Mouse (Mus musculus) gastrocnemius, postnatal 25 days (tissue): ENCODE data around the gene Apoa2. TPM values are rescaled to one million over a fixed set of nuclear protein-coding genes. Genes with fewer than 3 reads are reported as not detected.
"Not testable (repeated sequence)": the region's sequence is repeated elsewhere in the genome, so short reads cannot be mapped to it uniquely, and the experiment has no call there.

ENCODE experiments used
- DNase-seq: peaks from one replicate; pipeline ENCODE4 v3.0.0; 2022
- total RNA-seq, 2 experiments: library from RNA; stranded (reverse); gene quantifications; 1 replicate in 1 of 2; 2 replicates in 1 of 2; pipeline ENCODE4 v1.2.3; 2021

Gene Apoa2
- total RNA-seq, 2 experiments from 2014 or later = not detected

DNA sequence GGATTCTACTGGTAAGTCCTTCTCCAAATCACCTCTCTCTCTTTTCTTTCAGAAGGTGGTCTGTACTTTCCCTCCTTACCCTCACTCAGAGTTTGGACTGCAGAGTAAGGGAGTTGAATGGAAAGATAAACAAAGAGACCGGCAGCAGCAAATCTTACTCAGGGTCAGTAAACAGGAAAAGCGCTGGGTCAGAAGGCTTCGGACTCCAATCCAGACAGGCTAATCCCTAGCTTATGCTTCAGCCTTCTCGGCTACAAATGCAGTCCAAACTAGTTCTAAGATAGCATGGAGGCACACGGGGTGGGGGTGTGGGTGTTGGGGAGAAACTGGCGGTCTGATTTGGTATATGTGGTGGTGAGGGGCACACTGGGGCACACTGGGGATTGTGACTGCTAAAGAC is 12.6 kb downstream of the Apoa2 start:
- DNase-seq = no peak

- peak; percentile 41 for DNase-seq
Observed at GRCm38 (mm10) chr1:171238463-171238862, 13.6 kb downstream of the Apoa2 start.

GRCm38 (mm10) chr1:171239992-171240744 is 15.3 kb downstream of the Apoa2 start:
- DNase-seq = peak; percentile 75

GRCm38 (mm10) chr1:171240911-171241310 is 16.1 kb downstream of the Apoa2 start:
- DNase-seq = no peak

- DNase-seq = not testable (repeated sequence)
Observed at GRCm38 (mm10) chr1:171241952-171242351, 17.1 kb downstream of the Apoa2 start.

- DNase-seq = no peak
Observed at GRCm38 (mm10) chr1:171245353-171245752, 20.5 kb downstream of the Apoa2 start.

GRCm38 (mm10) chr1:171246709-171247452 is 22.0 kb downstream of the Apoa2 start:
- DNase-seq = peak; percentile 97

- no peak for DNase-seq
Observed at GRCm38 (mm10) chr1:171247453-171247841, 22.6 kb downstream of the Apoa2 start.

DNA sequence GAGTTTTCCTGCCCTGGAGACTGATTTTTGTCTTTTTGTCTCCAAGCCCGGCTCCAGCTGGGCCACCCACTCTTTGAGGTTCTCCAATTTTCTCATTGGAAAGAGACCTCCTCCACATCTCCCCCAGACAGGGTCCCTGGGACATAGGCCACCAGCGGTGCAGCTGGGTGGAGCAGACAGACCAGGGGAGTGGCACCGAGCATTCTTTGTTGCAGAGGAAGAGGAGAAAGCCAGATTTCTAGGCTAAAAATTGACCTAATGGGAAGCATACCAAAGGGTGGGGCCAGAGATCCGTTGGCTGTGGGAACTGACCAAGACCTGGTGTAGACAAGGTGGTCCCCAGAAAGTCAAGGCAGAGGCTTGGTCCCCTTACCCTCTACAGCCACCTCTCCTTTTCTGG is 23.1 kb downstream of the Apoa2 start:
- DNase-seq = no peak

GRCm38 (mm10) chr1:171248386-171249226 is 23.8 kb downstream of the Apoa2 start:
- DNase-seq = no peak

GRCm38 (mm10) chr1:171249913-171250600 is 25.2 kb downstream of the Apoa2 start, which contains the start of gene Adamts4:
Gene Adamts4, plus strand, starts transcription at chr1:171250421.
- peak; percentile 45 for DNase-seq

GRCm38 (mm10) chr1:171250680-171251593 is 26.1 kb downstream of the Apoa2 start, which contains the start of gene Ndufs2:
Gene Ndufs2, minus strand, starts transcription at chr1:171251388.
- peak; percentile 46 for DNase-seq

DNA sequence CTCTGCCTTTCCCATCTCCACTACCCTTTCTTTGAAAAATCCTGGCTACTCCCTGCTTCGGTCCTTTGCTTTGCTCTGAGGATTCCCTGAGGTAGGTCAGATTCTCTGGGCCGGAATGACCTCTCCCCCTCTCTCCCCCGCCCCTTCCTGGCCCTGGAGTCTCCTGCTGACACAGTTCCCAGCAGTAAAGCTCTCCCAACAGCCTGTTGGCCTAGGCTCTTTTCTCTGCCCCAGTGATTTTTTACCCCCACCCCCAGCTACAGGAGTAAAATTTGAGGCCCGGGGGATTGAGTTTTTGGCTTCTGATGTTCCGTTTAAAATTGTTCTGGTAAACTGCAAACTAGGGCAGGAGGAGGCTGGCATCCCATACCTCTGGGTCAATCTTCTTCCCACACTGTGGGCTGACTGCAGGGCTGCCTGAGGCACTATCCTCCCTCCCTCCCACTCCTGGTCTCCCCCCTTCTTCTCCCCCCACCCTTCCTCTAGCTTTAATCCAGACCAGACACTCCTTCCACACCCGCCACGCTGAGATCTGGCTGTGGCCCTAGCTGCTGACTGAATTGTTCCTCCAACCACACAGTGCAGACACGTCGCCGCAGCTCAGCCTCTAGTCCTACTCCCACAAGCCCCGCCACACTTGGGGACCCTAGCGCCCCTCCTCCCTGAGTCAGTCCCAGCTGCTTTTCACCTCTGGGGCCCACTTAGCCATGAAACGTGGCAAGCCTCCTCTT is 26.9 kb downstream of the Apoa2 start:
- peak; percentile 36 for DNase-seq

- DNase-seq = no peak
Observed at GRCm38 (mm10) chr1:171252415-171252814, 27.6 kb downstream of the Apoa2 start.

- DNase-seq = no peak
Observed at GRCm38 (mm10) chr1:171256095-171256818, 31.4 kb downstream of the Apoa2 start.

- no peak for DNase-seq
Observed at GRCm38 (mm10) chr1:171256937-171257548, 32.2 kb downstream of the Apoa2 start.

DNA sequence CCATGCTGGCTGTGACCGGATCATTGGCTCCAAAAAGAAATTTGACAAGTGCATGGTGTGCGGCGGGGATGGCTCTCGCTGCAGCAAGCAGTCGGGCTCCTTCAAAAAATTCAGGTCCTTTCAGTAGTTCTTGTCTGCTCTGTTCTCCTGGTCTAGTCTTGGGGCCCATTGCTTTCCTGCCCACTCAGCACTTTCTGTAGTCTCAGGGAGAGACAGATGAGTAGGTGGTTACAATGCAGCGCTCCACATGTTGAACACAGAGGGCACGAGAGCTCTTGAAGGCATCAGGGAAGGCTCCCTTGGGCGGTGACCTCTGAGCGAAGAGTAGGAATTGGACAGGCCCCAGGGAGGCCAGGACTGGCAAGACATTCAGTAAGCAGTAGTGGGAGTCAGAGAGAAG is 32.9 kb downstream of the Apoa2 start:
- no peak for DNase-seq

DNA sequence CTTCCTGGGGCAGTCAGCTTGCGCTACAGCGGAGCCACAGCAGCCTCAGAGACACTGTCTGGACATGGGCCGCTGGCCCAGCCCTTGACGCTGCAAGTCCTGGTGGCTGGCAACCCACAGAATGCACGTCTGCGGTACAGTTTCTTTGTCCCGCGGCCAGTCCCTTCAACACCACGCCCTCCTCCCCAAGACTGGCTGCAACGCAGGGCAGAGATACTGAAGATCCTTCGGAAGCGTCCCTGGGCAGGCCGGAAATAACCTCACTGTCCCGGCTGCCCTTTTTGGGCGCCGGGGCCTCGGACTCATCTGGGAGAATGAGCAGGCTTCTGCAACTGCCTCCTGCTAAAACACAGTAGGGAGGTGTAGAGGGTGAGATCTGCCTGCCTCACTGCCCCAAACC is 34.1 kb downstream of the Apoa2 start:
- DNase-seq = no peak

- DNase-seq = no peak
Observed at GRCm38 (mm10) chr1:171260316-171260715, 35.5 kb downstream of the Apoa2 start.
